In genomic region chr7:100371495-100372451, GRCm38 (mm10) we compare ENCODE assay signal across 8 mouse cellular contexts. TPM values are rescaled to one million over a fixed set of nuclear protein-coding genes. Genes with fewer than 3 reads are reported as not detected.
DNase-seq lines count a peak whose midpoint lies in the region; ATAC-seq lines count a peak whose summit lies in the region.

TSS of gene C2cd3 (plus strand) at chr7:100372233.
TSS of gene Ppme1 (minus strand) at chr7:100372307.

- H3K4me2 ChIP-seq in hindbrain, embryonic 15.5 days: peak within 1 kb of the TSS; percentile 64

- peak within 1 kb of the TSS; percentile 61 for H3K4me3 ChIP-seq in hindbrain, embryonic 15.5 days

- DNase-seq in T-cell, adult 2 months (ENCODE audit: low spot score): peak; percentile 98
- peak; percentile 98 to 99 for DNase-seq in cerebellum, postnatal 36 days
- DNase-seq in frontal cortex, postnatal 36 days (ENCODE audit: low spot score in 2 of 2): peak; percentile 99 to 100
- peak; percentile 99 for DNase-seq in left cerebral cortex, adult 11 months (ENCODE audit: low spot score)
- DNase-seq in lung, postnatal 4 days: peak; percentile 99
- peak; percentile 99 for DNase-seq in retina, postnatal 7 days (ENCODE audit: low read depth, low spot score)
- DNase-seq in urinary bladder, adult 2 months (ENCODE audit: low spot score): peak; percentile 96

- peak; percentile 98 for ATAC-seq in hindbrain, embryonic 15.5 days (ENCODE audit: low FRiP score, low read depth)

- peak within 1 kb of the TSS; percentile 69 for H3K9ac ChIP-seq in hindbrain, embryonic 15.5 days

- no peaks in the 10 kb centered on the region for H3K9me3 ChIP-seq in hindbrain, embryonic 15.5 days

- peak within 1 kb of the TSS; percentile 89 for H3K27ac ChIP-seq in hindbrain, embryonic 15.5 days (replicated peaks)

- peaks cover 15% of the 10 kb centered on the region for H3K36me3 ChIP-seq in hindbrain, embryonic 15.5 days

- peaks cover 35% of the 10 kb centered on the region for H3K4me1 ChIP-seq in hindbrain, embryonic 15.5 days (replicated peaks)

- H3K27me3 ChIP-seq in hindbrain, embryonic 15.5 days: no peaks in the 10 kb centered on the region

- WGBS in hindbrain, embryonic 15.5 days: under 1% methylated on average over 54 of the region's 54 CpGs

RNA-seq across cellular contexts. Expression of gene C2cd3, which starts in this region (rescaled TPM):
- 17.5 and 20.9 TPM in 2 replicates for polyA plus RNA-seq in hindbrain, embryonic 15.5 days (2015; fragmentation: Nextera tagmentation; extraction: Ambion mirVana)
- 14.7 and 17.2 TPM in 2 replicates for polyA plus RNA-seq in urinary bladder, adult 2 months (2012; rRNA removed)

RNA-seq across cellular contexts. Expression of gene Ppme1, which starts in this region (rescaled TPM):
- polyA plus RNA-seq in hindbrain, embryonic 15.5 days (2015; fragmentation: Nextera tagmentation; extraction: Ambion mirVana): 154 and 170 TPM in 2 replicates
- polyA plus RNA-seq in urinary bladder, adult 2 months (2012; rRNA removed): 54.4 and 63.6 TPM in 2 replicates

Comparison
In these comparisons a context has a peak if more than half of its experiments do, and no peak if none do; other contexts are left out.
1. Peak in every context shown above with its lines: DNase-seq, ATAC-seq, H3K4me3 ChIP-seq and H3K27ac ChIP-seq.